Mouse (Mus musculus): ENCODE data around the gene Gm3488. TPM values are rescaled to one million over a fixed set of nuclear protein-coding genes. Genes with fewer than 3 reads are reported as not detected.
"Not testable (repeated sequence)": the region's sequence is repeated elsewhere in the genome, so short reads cannot be mapped to it uniquely, and the experiment has no call there.

Gene Gm3488
- 0.83 and 0.85 TPM in 2 replicates for polyA plus RNA-seq (2015; fragmentation: Nextera tagmentation; extraction: Ambion mirVana)

DNA sequence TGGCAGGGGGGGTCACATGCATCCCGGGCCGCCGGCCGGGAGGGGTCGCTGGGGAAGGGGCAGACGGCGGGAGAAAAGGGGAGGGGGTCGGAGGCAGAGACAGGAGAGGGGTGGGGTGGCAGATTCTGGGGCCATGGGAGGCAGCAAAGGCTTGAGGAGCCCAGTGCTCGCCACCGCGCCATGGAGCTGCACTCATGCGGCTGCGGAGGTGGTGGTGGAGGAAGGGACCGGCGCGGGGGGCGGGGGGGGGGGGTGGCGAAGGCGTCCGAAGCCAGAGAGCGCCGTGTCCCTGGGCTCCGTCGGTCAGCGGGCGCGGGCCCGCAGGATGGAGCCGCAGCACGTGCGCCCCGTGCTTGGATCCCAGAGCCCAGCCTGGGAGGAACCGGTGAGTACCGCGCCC, at the start of gene Gm3488:
Gene Gm3488, plus strand, starts transcription at position 301 of the 400 bp plus-strand sequence.
- H3K4me1 ChIP-seq; H3K4me3 ChIP-seq; H3K27me3 ChIP-seq (replicated peaks); H3K9me3 ChIP-seq; H3K36me3 ChIP-seq; H3K4me2 ChIP-seq; H3K27ac ChIP-seq (replicated peaks); ATAC-seq (ENCODE audit: extremely low read depth, insufficient number of reproducible peaks, low FRiP score, low TSS enrichment); H3K9ac ChIP-seq: not testable (repeated sequence)
- WGBS: no CpG with 5 or more reads among the region's 35 CpGs

DNA sequence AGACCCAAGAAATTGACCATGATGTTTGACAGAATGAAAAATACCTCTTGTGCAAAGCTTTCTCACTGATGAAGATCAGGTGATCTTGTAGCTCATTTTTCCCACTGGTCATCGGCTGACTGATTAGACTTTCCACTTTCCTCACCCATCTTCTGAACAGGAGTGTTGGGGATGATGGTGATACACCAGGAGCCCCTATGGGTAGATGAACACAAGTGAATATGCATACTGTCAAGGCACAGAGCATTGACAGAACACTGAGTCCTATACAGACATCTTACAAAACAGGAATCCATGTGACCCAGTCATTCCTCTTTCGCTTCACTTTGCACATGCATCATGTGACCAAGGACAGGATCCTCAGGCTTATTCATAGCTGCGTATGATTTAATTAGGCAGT, 46.1 kb upstream of the Gm3488 start, which contains the start of gene Gm3194:
Gene Gm3194, minus strand, starts transcription at position 101 of the 400 bp plus-strand sequence.
- H3K27me3 ChIP-seq (replicated peaks); H3K9ac ChIP-seq; ATAC-seq (ENCODE audit: extremely low read depth, insufficient number of reproducible peaks, low FRiP score, low TSS enrichment); H3K4me1 ChIP-seq; H3K4me3 ChIP-seq; H3K27ac ChIP-seq (replicated peaks); H3K4me2 ChIP-seq; H3K9me3 ChIP-seq; H3K36me3 ChIP-seq: not testable (repeated sequence)
- WGBS: no CpG with 5 or more reads among the region's 3 CpGs

DNA sequence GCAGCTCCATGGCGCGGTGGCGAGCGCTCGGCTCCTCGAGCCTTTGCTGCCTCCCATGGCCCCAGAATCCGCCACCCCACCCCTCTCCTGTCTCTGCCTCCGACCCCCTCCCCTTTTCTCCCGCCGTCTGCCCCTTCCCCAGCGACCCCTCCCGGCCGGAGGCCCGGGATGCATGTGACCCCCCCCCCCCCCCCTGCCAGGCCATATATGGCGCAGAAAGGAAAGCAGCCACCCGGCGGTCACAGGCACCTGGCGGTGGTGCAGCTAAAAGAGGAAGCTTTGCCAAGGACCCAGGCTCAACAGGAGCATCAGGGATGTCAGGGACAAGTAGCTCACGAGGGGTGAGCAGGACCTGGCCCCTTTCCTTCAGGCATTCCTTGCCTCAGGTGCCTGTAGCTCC, 41.0 kb upstream of the Gm3488 start:
- not testable (repeated sequence) for H3K9me3 ChIP-seq; H3K36me3 ChIP-seq; ATAC-seq (ENCODE audit: extremely low read depth, insufficient number of reproducible peaks, low FRiP score, low TSS enrichment); H3K4me2 ChIP-seq; H3K27me3 ChIP-seq (replicated peaks); H3K9ac ChIP-seq; H3K4me3 ChIP-seq; H3K27ac ChIP-seq (replicated peaks); H3K4me1 ChIP-seq
- WGBS: no CpG with 5 or more reads among the region's 19 CpGs

DNA sequence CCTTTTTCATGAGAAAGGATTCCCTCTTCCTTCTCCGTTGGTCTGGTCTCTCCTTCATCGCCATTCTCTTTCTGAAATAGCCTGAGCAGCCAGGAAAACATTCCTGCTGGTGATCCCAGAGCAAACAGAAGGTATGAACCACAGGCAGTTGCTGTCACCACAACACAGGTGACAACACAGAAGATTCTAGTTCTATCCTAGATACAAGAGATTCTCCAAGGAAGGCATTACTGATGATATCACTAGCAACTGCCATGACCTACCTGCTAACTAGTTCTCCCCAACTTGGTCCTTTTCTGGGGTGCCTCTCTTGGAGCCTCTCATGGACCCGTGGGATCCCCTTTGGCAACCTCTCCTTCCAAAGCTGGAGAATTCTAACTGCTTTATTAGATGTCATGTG, 23.7 kb upstream of the Gm3488 start, which contains the start of gene Gm8246:
Gene Gm8246, minus strand, starts transcription at position 101 of the 400 bp plus-strand sequence.
- not testable (repeated sequence) for H3K27ac ChIP-seq (replicated peaks); H3K4me1 ChIP-seq; H3K9me3 ChIP-seq; H3K9ac ChIP-seq; H3K4me2 ChIP-seq; H3K4me3 ChIP-seq; ATAC-seq (ENCODE audit: extremely low read depth, insufficient number of reproducible peaks, low FRiP score, low TSS enrichment); H3K36me3 ChIP-seq; H3K27me3 ChIP-seq (replicated peaks)
- WGBS: no CpG with 5 or more reads among the region's 3 CpGs

DNA sequence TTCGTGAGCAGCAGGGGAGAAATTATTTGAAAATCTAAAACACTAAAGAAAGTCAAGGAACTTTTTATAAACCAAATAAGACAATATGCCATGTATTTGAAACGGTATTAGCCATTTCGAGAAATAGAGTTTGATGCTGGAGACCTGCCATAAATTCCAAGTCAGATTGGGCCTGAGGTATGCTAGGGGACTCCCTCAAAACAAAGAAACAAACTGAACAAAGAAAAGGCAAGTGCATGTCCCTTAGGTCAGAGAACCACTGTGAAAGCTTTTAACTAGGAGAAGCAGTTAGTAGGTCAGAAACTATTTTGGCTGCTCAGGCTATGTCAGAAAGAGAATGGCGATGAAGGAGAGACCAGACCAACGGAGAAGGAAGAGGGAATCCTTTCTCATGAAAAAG, 17.6 kb upstream of the Gm3488 start, which contains the start of gene Gm3187:
Gene Gm3187, plus strand, starts transcription at position 301 of the 400 bp plus-strand sequence.
- not testable (repeated sequence) for H3K4me2 ChIP-seq; H3K36me3 ChIP-seq; ATAC-seq (ENCODE audit: extremely low read depth, insufficient number of reproducible peaks, low FRiP score, low TSS enrichment); H3K27me3 ChIP-seq (replicated peaks); H3K9ac ChIP-seq; H3K9me3 ChIP-seq; H3K27ac ChIP-seq (replicated peaks); H3K4me3 ChIP-seq; H3K4me1 ChIP-seq
- WGBS: 79% methylated on average over 4 of the region's 5 CpGs

DNA sequence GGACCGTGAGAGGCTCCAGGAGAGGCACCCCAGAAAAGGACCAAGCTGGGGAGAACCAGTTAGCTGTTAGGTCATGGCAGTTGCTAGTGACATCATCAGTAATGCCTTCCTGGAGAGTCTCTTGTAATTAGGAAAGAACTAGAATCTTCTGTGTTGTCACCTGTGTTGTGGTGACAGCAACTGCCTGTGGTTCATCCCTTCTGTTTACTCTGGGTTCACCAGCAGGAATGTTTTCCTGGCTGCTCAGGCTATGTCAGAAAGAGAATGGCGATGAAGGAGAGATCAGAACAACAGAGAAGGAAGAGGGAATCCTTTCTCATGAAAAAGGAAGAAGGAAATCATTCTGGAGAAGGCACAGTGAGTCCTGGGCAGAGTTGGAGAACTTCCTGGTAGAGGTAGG, 36.7 kb downstream of the Gm3488 start, which contains the start of gene Gm3532:
Gene Gm3532, plus strand, starts transcription at position 301 of the 400 bp plus-strand sequence.
- H3K4me3 ChIP-seq; H3K27ac ChIP-seq (replicated peaks); H3K9me3 ChIP-seq; H3K36me3 ChIP-seq; ATAC-seq (ENCODE audit: extremely low read depth, insufficient number of reproducible peaks, low FRiP score, low TSS enrichment); H3K9ac ChIP-seq; H3K4me2 ChIP-seq; H3K4me1 ChIP-seq; H3K27me3 ChIP-seq (replicated peaks): not testable (repeated sequence)
- no CpG with 5 or more reads among the region's 2 CpGs for WGBS

Other genes starting within 250 kb of the Gm3488 start
- gene Gm3526, start 241.1 kb upstream of the Gm3488 start, polyA plus RNA-seq (2015; fragmentation: Nextera tagmentation; extraction: Ambion mirVana): not detected in 2 replicates
- not detected in 2 replicates for gene Gm3542, start 166.7 kb upstream of the Gm3488 start, polyA plus RNA-seq (2015; fragmentation: Nextera tagmentation; extraction: Ambion mirVana)
- not detected in 2 replicates for gene Gm3500, start 112.6 kb upstream of the Gm3488 start, polyA plus RNA-seq (2015; fragmentation: Nextera tagmentation; extraction: Ambion mirVana)
- gene Gm3194, start 46.2 kb upstream of the Gm3488 start, polyA plus RNA-seq (2015; fragmentation: Nextera tagmentation; extraction: Ambion mirVana): 0.33 and 0.44 TPM in 2 replicates
- gene Gm8246, start 23.8 kb upstream of the Gm3488 start, polyA plus RNA-seq (2015; fragmentation: Nextera tagmentation; extraction: Ambion mirVana): not detected in 2 replicates
- not detected in 2 replicates for gene Gm3187, start 17.5 kb upstream of the Gm3488 start, polyA plus RNA-seq (2015; fragmentation: Nextera tagmentation; extraction: Ambion mirVana)
- not detected in 2 replicates for gene Gm3532, start 36.8 kb downstream of the Gm3488 start, polyA plus RNA-seq (2015; fragmentation: Nextera tagmentation; extraction: Ambion mirVana)
- not detected in 2 replicates for gene Gm8265, start 131.4 kb downstream of the Gm3488 start, polyA plus RNA-seq (2015; fragmentation: Nextera tagmentation; extraction: Ambion mirVana)
- not detected in 2 replicates for gene Gm9603, start 185.8 kb downstream of the Gm3488 start, polyA plus RNA-seq (2015; fragmentation: Nextera tagmentation; extraction: Ambion mirVana)
- gene Gm3373, start 239.9 kb downstream of the Gm3488 start, polyA plus RNA-seq (2015; fragmentation: Nextera tagmentation; extraction: Ambion mirVana): not detected in 2 replicates

Data from heart, embryonic 13.5 days (tissue).